Mouse (Mus musculus): Measurements from ENCODE around the gene Acmsd. TPM values are rescaled to one million over a fixed set of nuclear protein-coding genes. Genes with fewer than 3 reads are reported as not detected.

The Acmsd gene
- polyA plus RNA-seq (2014; fragmentation: Illumina TruSeq; extraction: RNeasy Lipid Tissue Mini Kit (QIAGEN cat#74804); ENCODE audit: low replicate concordance): not detected

GRCm38 (mm10) chr1:127729096-127729495 lies at the start of gene Acmsd:
Acmsd (plus strand) TSS chr1:127729413.

DNA sequence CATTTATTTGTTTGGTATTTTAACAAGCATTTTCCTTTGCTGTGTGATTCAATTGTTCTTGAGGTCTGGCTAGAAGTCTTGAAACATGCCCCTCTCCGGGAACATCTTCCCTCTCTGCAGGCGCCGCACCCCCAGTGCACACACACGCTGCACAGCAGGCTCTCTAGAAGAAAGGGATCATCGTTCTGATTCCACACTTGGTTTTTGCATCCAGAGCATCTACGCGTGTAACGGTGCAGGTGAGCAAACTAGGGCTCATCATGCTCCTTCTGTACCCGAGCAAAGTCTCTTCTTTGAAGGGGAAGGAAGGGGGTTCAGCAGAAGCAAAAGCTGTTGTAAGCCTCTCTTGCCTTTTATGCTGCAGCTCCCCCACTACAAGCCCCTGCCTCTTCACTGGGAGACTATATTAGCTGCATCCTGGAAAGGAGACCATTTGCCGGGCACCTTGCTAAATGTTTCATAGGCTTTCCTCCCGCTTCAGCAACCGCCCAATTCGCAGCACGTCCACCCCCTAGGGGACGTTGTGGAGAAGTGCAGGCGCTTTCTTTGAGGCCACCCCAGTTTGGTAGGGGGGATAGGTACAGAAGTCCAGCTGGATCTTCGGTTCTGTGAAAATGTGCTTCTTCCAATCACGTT lies 49.6 kb upstream of the Acmsd start, which contains the start of gene Tmem163:
Gene Tmem163, minus strand, starts transcription at position 51 of the 636 bp plus-strand sequence.

GRCm38 (mm10) chr1:127773803-127774500 lies 44.7 kb downstream of the Acmsd start, which contains the start of gene Ccnt2:
Ccnt2 (plus strand) TSS chr1:127774164.

Other genes with a start within 250 kb of the Acmsd start
- 0.30 TPM for gene Tmem163, start 49.9 kb upstream of the Acmsd start, polyA plus RNA-seq (2014; fragmentation: Illumina TruSeq; extraction: RNeasy Lipid Tissue Mini Kit (QIAGEN cat#74804); ENCODE audit: low replicate concordance)
- gene Ccnt2, start 44.8 kb downstream of the Acmsd start, polyA plus RNA-seq (2014; fragmentation: Illumina TruSeq; extraction: RNeasy Lipid Tissue Mini Kit (QIAGEN cat#74804); ENCODE audit: low replicate concordance): 53.6 TPM
- not detected for gene Map3k19, start 125.6 kb downstream of the Acmsd start, polyA plus RNA-seq (2014; fragmentation: Illumina TruSeq; extraction: RNeasy Lipid Tissue Mini Kit (QIAGEN cat#74804); ENCODE audit: low replicate concordance)
- 34.7 TPM for gene Rab3gap1, start 139.4 kb downstream of the Acmsd start, polyA plus RNA-seq (2014; fragmentation: Illumina TruSeq; extraction: RNeasy Lipid Tissue Mini Kit (QIAGEN cat#74804); ENCODE audit: low replicate concordance)